Mouse (Mus musculus): ENCODE data around the gene Mypn. TPM values are rescaled to one million over a fixed set of nuclear protein-coding genes. Genes with fewer than 3 reads are reported as not detected.

The Mypn gene
- polyA plus RNA-seq, 1 experiment: 2.6 TPM

DNA sequence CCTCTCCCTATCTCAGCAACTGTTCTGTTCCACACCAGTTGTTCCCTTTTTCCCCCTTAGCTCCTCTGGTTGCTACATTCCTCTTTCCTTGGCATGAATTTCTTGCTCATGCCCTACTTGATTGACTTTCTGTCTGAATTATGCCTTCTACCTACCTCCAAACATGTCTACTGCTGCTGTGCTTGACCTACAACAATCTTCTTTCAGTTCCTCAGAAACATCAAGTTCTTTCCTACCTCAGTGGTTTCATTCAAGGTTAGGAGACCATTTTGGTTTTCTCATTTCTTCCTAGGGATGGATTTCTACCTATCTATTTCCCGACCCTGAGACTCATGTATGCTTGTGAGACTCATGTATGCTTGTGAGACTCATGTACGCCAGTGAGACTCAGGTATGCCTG is 36.1 kb upstream of the Mypn start:
- WGBS: 73% methylated on average over 2 of the region's 2 CpGs
- TF ChIP-seq POLR2A (IDR thresholded peaks at IDR 0.05; ENCODE audit: borderline replicate concordance, extremely low read depth, low read depth, low read length): no peak

GRCm38 (mm10) chr10:63238090-63238489 is 34.3 kb upstream of the Mypn start:
- peaks cover 5% of the 10 kb centered on the region for H3K4me1 ChIP-seq (ENCODE audit: control insufficient read depth, insufficient read depth, low read length)
- no peak overlapping the region for H3K4me3 ChIP-seq (replicated peaks; ENCODE audit: extremely low read depth, low read depth, low read length)
- TF ChIP-seq CTCF (IDR thresholded peaks at IDR 0.05; ENCODE audit: insufficient read depth, low read length): no peak
- no peak for TF ChIP-seq POLR2A (IDR thresholded peaks at IDR 0.05; ENCODE audit: borderline replicate concordance, extremely low read depth, low read depth, low read length)
- DNase-seq: no peak
- 71% methylated on average over 4 of the region's 4 CpGs for WGBS

More for the DNA sequence above, 36.1 kb upstream of the Mypn start:
- Histone ChIP-seq H3K4me3 (replicated peaks; ENCODE audit: extremely low read depth, low read depth, low read length) (no peak overlapping the region), H3K4me1 (ENCODE audit: control insufficient read depth, insufficient read depth, low read length) (peaks cover 5% of the 10 kb centered on the region)
- DNase-seq: no peak

GRCm38 (mm10) chr10:63237206-63237605 is 33.5 kb upstream of the Mypn start:
- no peak overlapping the region for H3K4me3 ChIP-seq (replicated peaks; ENCODE audit: extremely low read depth, low read depth, low read length)
- H3K4me1 ChIP-seq (ENCODE audit: control insufficient read depth, insufficient read depth, low read length): no peaks in the 10 kb centered on the region
- TF ChIP-seq POLR2A (IDR thresholded peaks at IDR 0.05; ENCODE audit: borderline replicate concordance, extremely low read depth, low read depth, low read length) (no peak), CTCF (IDR thresholded peaks at IDR 0.05; ENCODE audit: insufficient read depth, low read length) (no peak)
- 84% methylated on average over 2 of the region's 2 CpGs for WGBS
- no peak for DNase-seq

- Histone ChIP-seq H3K4me3 (replicated peaks; ENCODE audit: extremely low read depth, low read depth, low read length) (no peak overlapping the region), H3K4me1 (ENCODE audit: control insufficient read depth, insufficient read depth, low read length) (no peaks in the 10 kb centered on the region)
- TF ChIP-seq POLR2A (IDR thresholded peaks at IDR 0.05; ENCODE audit: borderline replicate concordance, extremely low read depth, low read depth, low read length): no peak
- no peak for TF ChIP-seq CTCF (IDR thresholded peaks at IDR 0.05; ENCODE audit: insufficient read depth, low read length)
- 92% methylated on average over 6 of the region's 6 CpGs for WGBS
- DNase-seq: no peak
These were observed 32.9 kb upstream of the Mypn start for GRCm38 (mm10) chr10:63236663-63237062.

DNA sequence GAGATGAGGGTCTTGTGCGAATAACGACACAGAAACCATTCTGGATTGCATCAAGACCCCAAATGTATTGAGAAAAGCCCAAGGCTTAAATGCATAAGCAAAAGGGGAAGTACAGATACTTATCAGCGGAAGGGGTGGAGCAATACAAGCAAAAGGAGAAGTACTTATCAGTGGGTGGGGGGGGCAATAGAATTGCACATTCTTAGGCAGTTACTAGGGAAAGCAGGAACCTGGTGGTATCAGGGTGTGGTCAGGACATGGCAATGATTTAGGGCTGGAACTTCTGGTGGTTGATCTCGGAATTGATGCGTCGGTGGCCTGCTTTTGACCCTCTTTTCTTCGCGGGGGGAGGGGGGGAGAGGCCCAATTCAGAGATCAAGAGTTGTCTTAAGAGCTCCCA is 32.1 kb upstream of the Mypn start:
- WGBS: 83% methylated on average over 8 of the region's 8 CpGs

GRCm38 (mm10) chr10:63234133-63234532 is 30.4 kb upstream of the Mypn start:
- Histone ChIP-seq H3K4me3 (replicated peaks; ENCODE audit: extremely low read depth, low read depth, low read length) (no peak overlapping the region), H3K4me1 (ENCODE audit: control insufficient read depth, insufficient read depth, low read length) (peaks cover 2% of the 10 kb centered on the region)
- TF ChIP-seq POLR2A (IDR thresholded peaks at IDR 0.05; ENCODE audit: borderline replicate concordance, extremely low read depth, low read depth, low read length) (no peak), CTCF (IDR thresholded peaks at IDR 0.05; ENCODE audit: insufficient read depth, low read length) (no peak)
- DNase-seq: no peak
- WGBS: 87% methylated on average over 5 of the region's 5 CpGs

More for the DNA sequence above, 32.1 kb upstream of the Mypn start:
- no peak overlapping the region for H3K4me3 ChIP-seq (replicated peaks; ENCODE audit: extremely low read depth, low read depth, low read length)
- no peak for DNase-seq
- TF ChIP-seq POLR2A (IDR thresholded peaks at IDR 0.05; ENCODE audit: borderline replicate concordance, extremely low read depth, low read depth, low read length) (no peak), CTCF (IDR thresholded peaks at IDR 0.05; ENCODE audit: insufficient read depth, low read length) (no peak)
- peaks cover 2% of the 10 kb centered on the region for H3K4me1 ChIP-seq (ENCODE audit: control insufficient read depth, insufficient read depth, low read length)

DNA sequence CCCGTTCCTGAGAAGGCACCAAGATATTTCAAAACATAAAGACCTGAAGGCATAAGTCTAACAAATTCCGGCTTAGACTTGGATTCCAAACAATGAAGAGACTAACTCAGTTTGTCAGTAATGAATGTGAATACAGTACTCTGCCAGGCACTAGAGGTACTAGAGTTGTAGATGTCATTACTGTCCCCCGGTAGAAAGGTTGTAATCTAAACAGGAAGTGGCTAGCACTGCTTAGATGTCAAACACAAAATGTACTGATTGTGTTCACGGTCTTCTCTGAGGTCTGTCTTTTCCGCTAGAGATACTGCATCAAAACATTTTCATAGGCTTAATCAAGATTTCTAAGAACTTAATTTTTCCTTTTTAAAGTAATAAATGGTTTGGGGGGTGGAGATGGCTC is 27.9 kb upstream of the Mypn start:
- WGBS: 28% methylated on average over 5 of the region's 5 CpGs
- Histone ChIP-seq H3K4me1 (ENCODE audit: control insufficient read depth, insufficient read depth, low read length) (peaks cover 2% of the 10 kb centered on the region), H3K4me3 (replicated peaks; ENCODE audit: extremely low read depth, low read depth, low read length) (no peak overlapping the region)
- TF ChIP-seq CTCF (IDR thresholded peaks at IDR 0.05; ENCODE audit: insufficient read depth, low read length) (no peak), POLR2A (IDR thresholded peaks at IDR 0.05; ENCODE audit: borderline replicate concordance, extremely low read depth, low read depth, low read length) (no peak)
- DNase-seq: no peak

- no peak for DNase-seq
- no peak for TF ChIP-seq POLR2A (IDR thresholded peaks at IDR 0.05; ENCODE audit: borderline replicate concordance, extremely low read depth, low read depth, low read length)
- no peak for TF ChIP-seq CTCF (IDR thresholded peaks at IDR 0.05; ENCODE audit: insufficient read depth, low read length)
- Histone ChIP-seq H3K4me1 (ENCODE audit: control insufficient read depth, insufficient read depth, low read length) (peaks cover 2% of the 10 kb centered on the region), H3K4me3 (replicated peaks; ENCODE audit: extremely low read depth, low read depth, low read length) (no peak overlapping the region)
- WGBS: 16% methylated on average over 3 of the region's 5 CpGs
These were observed 27.1 kb upstream of the Mypn start for GRCm38 (mm10) chr10:63230854-63231253.

DNA sequence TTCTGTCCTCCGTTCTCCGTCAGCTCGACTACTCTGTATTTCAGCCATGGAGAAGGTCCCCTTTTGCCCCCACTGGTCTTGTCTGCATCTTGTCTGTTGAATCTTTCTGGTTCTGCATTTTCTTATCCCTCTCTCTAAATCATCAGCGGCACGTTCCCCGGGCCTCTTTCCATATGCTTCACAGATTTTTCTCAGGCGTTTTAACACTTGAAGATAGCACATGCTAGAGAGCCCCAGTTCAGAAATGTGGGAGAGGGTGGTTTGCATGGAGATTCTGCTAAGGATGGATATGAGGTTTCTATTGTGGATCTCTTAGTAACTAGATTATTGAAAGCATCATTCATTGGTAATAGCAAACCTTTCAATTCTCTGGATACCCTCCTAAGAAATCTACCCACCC is 26.5 kb upstream of the Mypn start:
- Histone ChIP-seq H3K4me1 (ENCODE audit: control insufficient read depth, insufficient read depth, low read length) (peaks cover 2% of the 10 kb centered on the region), H3K4me3 (replicated peaks; ENCODE audit: extremely low read depth, low read depth, low read length) (no peak overlapping the region)
- TF ChIP-seq POLR2A (IDR thresholded peaks at IDR 0.05; ENCODE audit: borderline replicate concordance, extremely low read depth, low read depth, low read length) (no peak), CTCF (IDR thresholded peaks at IDR 0.05; ENCODE audit: insufficient read depth, low read length) (no peak)
- no peak for DNase-seq
- WGBS: 83% methylated on average over 7 of the region's 7 CpGs

DNA sequence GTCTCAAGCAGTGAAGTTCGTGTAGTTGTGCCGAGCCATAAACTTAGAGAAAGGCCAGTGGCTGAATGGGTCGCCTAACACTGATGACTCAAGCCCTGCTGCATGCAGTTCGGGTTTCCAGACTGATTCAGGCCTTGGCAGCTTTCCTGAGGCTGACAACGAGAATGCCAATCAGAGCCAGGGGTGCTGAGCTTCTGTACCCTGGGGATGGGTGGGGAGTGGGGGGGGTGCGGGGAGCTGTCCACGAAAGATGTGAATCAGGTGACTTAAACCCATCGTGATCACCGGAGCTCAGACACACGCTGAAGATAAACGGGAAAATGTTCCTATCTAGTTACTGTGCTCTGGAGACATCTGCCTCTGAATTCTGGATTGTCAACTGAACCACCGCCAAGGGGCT is 20.6 kb upstream of the Mypn start:
- DNase-seq: no peak
- 77% methylated on average over 12 of the region's 12 CpGs for WGBS
- Histone ChIP-seq H3K4me3 (replicated peaks; ENCODE audit: extremely low read depth, low read depth, low read length) (no peak overlapping the region), H3K4me1 (ENCODE audit: control insufficient read depth, insufficient read depth, low read length) (no peaks in the 10 kb centered on the region)
- TF ChIP-seq CTCF (IDR thresholded peaks at IDR 0.05; ENCODE audit: insufficient read depth, low read length) (no peak), POLR2A (IDR thresholded peaks at IDR 0.05; ENCODE audit: borderline replicate concordance, extremely low read depth, low read depth, low read length) (no peak)

All from lung, adult 2 months (tissue).